Mouse (Mus musculus) midbrain, postnatal 0 days (tissue): ENCODE data around the gene Camkmt. TPM values are rescaled to one million over a fixed set of nuclear protein-coding genes. Genes with fewer than 3 reads are reported as not detected.

Experiments used
- ATAC-seq: fragments of 200-750 bp; cut with Nextera tagmentation; 2 replicates; pipeline ENCODE4 v1.8.0; 2017; ENCODE audit warnings: moderate number of reproducible peaks, mild to moderate bottlenecking, moderate TSS enrichment, moderate library complexity; ENCODE audit not compliant: low FRiP score
- DNase-seq: peaks from one replicate; pipeline ENCODE4 v3.0.0-alpha.2; 2015; ENCODE audit warnings: low spot score
- H3K27ac ChIP-seq: fragments of 300-500 bp; sonication (generic); 2 replicates; pipeline ENCODE4 v1.5.1; 2014; ENCODE audit warnings: low read depth, mild to moderate bottlenecking, low read length, mixed read lengths
- H3K27me3 ChIP-seq: fragments of 300-500 bp; sonication (generic); 2 replicates; pipeline ENCODE4 v1.6.1; 2014; ENCODE audit warnings: low read length, control low read depth, mixed read lengths; ENCODE audit not compliant: insufficient read depth
- H3K36me3 ChIP-seq: fragments of 300-500 bp; sonication (generic); 2 replicates; pipeline ENCODE4 v1.6.1; 2014; ENCODE audit warnings: low read length, control low read depth, mixed read lengths; ENCODE audit not compliant: insufficient read depth
- H3K4me1 ChIP-seq: fragments of 300-500 bp; sonication (generic); 2 replicates; pipeline ENCODE4 v1.6.1; 2014; ENCODE audit warnings: mild to moderate bottlenecking, control low read depth, antibody characterized with exemption, low read length, mixed read lengths; ENCODE audit not compliant: insufficient read depth
- H3K4me2 ChIP-seq: fragments of 300-500 bp; sonication (generic); 2 replicates; pipeline ENCODE4 v1.6.1; 2014; ENCODE audit warnings: low read depth, mild to moderate bottlenecking, low read length, mixed read lengths; ENCODE audit not compliant: poor library complexity, severe bottlenecking
- H3K4me3 ChIP-seq: fragments of 300-500 bp; sonication (generic); 2 replicates; pipeline ENCODE4 v1.5.1; 2014; ENCODE audit warnings: low read depth, mild to moderate bottlenecking, low read length, moderate library complexity
- H3K9ac ChIP-seq: fragments of 300-500 bp; sonication (generic); replicated peaks from 2 replicates; pipeline ENCODE4 v1.6.1; 2014; ENCODE audit warnings: mild to moderate bottlenecking, low read length, moderate library complexity, mixed read lengths; ENCODE audit not compliant: poor library complexity, severe bottlenecking
- H3K9me3 ChIP-seq: fragments of 300-500 bp; sonication (generic); 2 replicates; pipeline ENCODE4 v1.6.1; 2016; ENCODE audit warnings: low read length, control low read depth
- CTCF ChIP-seq: IDR thresholded peaks from 2 replicates; pipeline ENCODE4 v1.5.1; 2016; ENCODE audit warnings: antibody characterized with exemption, mild to moderate bottlenecking
- WGBS: fragments of 180-500 bp; shearing (Covaris S2); extraction: QIAGEN DNeasy Blood & Tissue Kit; methylation state at CpG from one replicate; pipeline ENCODE4 v1.1.7; 2014; 5-methylcytosine and 5-hydroxymethylcytosine counted together
- polyA plus RNA-seq: library from polyadenylated mRNA; unstranded; fragments of >200 nt; fragmentation: Nextera tagmentation; extraction: Ambion mirVana; gene quantifications from 2 replicates; pipeline ENCODE4 v1.2.1, GENCODE M21; 2015
- total RNA-seq: library from RNA; depleted of rRNA; stranded (reverse); fragments of >200 nt; gene quantifications from 2 replicates; pipeline ENCODE4 v1.2.3, GENCODE M21; 2014

Camkmt gene
- total and polyA plus RNA-seq, 2 experiments from 2014 or later, result 6.1 to 21.5 TPM

- DNase-seq, result no peak
- Histone ChIP-seq H3K27me3 (no peaks in the 10 kb centered on the region), H3K9ac (no peak overlapping the region), H3K4me1 (no peaks in the 10 kb centered on the region), H3K27ac (no peak overlapping the region), H3K36me3 (no peaks in the 10 kb centered on the region), H3K9me3 (no peaks in the 10 kb centered on the region), H3K4me3 (no peak overlapping the region), H3K4me2 (no peak overlapping the region)
- peak; percentile 5; the same call in 1 of the 2 replicates for TF ChIP-seq CTCF
- WGBS, result 98% methylated on average over 4 of the region's 4 CpGs
- no peak for ATAC-seq
Measured at GRCm38 (mm10) chr17:85291154-85291553, 200.8 kb downstream of the Camkmt start.

GRCm38 (mm10) chr17:85291601-85292000 lies 201.2 kb downstream of the Camkmt start:
- Histone ChIP-seq H3K27me3 (no peaks in the 10 kb centered on the region), H3K4me2 (no peak overlapping the region), H3K9me3 (no peaks in the 10 kb centered on the region), H3K27ac (no peak overlapping the region), H3K4me1 (no peaks in the 10 kb centered on the region), H3K36me3 (no peaks in the 10 kb centered on the region), H3K4me3 (no peak overlapping the region), H3K9ac (no peak overlapping the region)
- no peak for TF ChIP-seq CTCF
- DNase-seq, result no peak
- WGBS, result 86% methylated on average over 5 of the region's 5 CpGs
- no peak for ATAC-seq

- WGBS, result 72% methylated on average over 6 of the region's 6 CpGs
Measured at GRCm38 (mm10) chr17:85292276-85292675, 201.9 kb downstream of the Camkmt start.

DNA sequence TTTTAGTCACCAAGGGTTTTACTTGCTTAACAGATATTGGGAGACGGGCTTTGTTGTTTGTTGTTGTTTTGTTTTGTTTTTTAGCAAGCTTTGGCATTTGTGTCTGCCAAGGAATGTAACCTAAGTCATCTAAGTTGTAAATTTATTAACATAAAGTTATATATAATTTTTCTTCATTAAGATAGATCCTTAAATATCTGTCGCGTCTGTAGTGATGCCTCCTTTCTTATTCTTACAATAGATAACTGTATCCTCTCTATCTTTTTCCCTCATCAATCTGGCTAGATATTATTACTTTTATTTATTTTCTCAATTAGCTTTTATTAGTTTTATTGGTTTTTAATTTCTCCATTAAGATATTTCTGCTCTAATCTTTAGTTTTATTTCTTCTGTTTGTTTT lies 213.3 kb downstream of the Camkmt start:
- ATAC-seq (no peak), DNase-seq (peak; percentile 57)
- 99% methylated on average over 3 of the region's 3 CpGs for WGBS
- H3K36me3 ChIP-seq, result no peaks in the 10 kb centered on the region
- H3K9ac ChIP-seq, result no peak overlapping the region
- H3K4me2 ChIP-seq, result no peak overlapping the region
- no peak overlapping the region for H3K4me3 ChIP-seq
- no peaks in the 10 kb centered on the region for H3K27me3 ChIP-seq
- no peak overlapping the region for H3K27ac ChIP-seq
- TF ChIP-seq CTCF, result no peak
- H3K4me1 ChIP-seq, result no peaks in the 10 kb centered on the region
- H3K9me3 ChIP-seq, result peaks cover 4% of the 10 kb centered on the region; the same call in 1 of the 2 replicates

More at GRCm38 (mm10) chr17:85292276-85292675, 201.9 kb downstream of the Camkmt start:
- Histone ChIP-seq H3K4me3 (no peak overlapping the region), H3K27me3 (no peaks in the 10 kb centered on the region), H3K4me1 (no peaks in the 10 kb centered on the region), H3K9me3 (no peaks in the 10 kb centered on the region), H3K27ac (no peak overlapping the region), H3K36me3 (no peaks in the 10 kb centered on the region), H3K9ac (no peak overlapping the region), H3K4me2 (no peak overlapping the region)
- no peak for DNase-seq
- TF ChIP-seq CTCF, result no peak
- ATAC-seq, result no peak

- H3K9me3 ChIP-seq, result peaks cover under 1% of the 10 kb centered on the region; the same call in 1 of the 2 replicates
- no peak overlapping the region for H3K4me3 ChIP-seq
- no peaks in the 10 kb centered on the region for H3K36me3 ChIP-seq
- no peak for TF ChIP-seq CTCF
- 57% methylated on average over 7 of the region's 7 CpGs for WGBS
- H3K27me3 ChIP-seq, result no peaks in the 10 kb centered on the region
- ATAC-seq, result no peak
- no peaks in the 10 kb centered on the region for H3K4me1 ChIP-seq
- no peak overlapping the region for H3K4me2 ChIP-seq
- no peak overlapping the region for H3K9ac ChIP-seq
- peak; percentile 9 for DNase-seq
- no peak overlapping the region for H3K27ac ChIP-seq
Measured at GRCm38 (mm10) chr17:85308566-85308965, 218.2 kb downstream of the Camkmt start.

DNA sequence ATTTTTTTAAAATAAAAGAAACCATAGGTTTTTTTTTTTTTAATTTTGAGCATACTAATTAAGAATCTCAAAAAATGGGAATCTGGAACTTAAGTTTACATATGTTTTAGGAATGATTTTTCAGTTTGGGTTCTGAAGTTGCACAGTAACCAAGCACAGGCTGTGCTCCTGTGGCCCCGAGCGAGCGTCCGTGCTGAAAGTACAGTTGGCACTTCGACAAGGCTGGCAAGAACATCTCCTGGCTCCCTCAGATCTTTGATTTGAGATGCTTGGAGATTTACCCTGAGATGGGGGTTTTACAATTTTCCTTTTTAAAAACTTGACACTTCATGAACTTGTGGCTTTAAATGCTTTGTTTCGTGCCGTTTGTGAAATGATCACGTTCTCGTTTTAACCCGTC lies 218.7 kb downstream of the Camkmt start:
- DNase-seq (no peak), ATAC-seq (no peak)
- no peak for TF ChIP-seq CTCF
- Histone ChIP-seq H3K4me3 (no peak overlapping the region), H3K9ac (no peak overlapping the region), H3K36me3 (no peaks in the 10 kb centered on the region), H3K9me3 (no peaks in the 10 kb centered on the region), H3K4me1 (no peaks in the 10 kb centered on the region), H3K4me2 (no peak overlapping the region), H3K27ac (no peak overlapping the region), H3K27me3 (no peaks in the 10 kb centered on the region)
- 90% methylated on average over 10 of the region's 10 CpGs for WGBS
